Mouse (Mus musculus): ENCODE measurements at regions not wholly inside any gene's neighbourhood (a gene's known extent, or its start where the extent isn't known, plus 50 kb on each side); places are given as distances from the start of the nearest gene placed in this dataset.

DNA sequence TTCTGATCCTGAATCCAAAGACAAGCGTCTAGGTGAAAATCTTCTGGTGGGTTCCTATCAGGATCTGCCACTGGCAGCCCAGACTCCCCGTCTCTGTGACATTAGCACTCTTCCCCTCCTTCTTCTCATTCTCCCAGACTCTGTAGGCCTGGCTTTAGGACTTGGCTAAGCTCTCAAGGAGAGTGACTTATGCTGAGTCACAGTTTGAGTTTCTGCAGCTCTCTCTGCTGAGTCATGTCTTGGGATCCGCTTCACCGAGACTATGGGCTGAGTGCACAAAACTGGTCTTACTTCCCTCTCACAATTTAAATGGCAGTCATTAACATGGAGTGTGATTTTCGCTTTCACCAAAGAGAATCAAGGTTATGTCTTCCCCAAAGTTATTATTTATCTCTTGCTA lies 85.2 kb upstream of the Oxgr1 start:
- Histone ChIP-seq H3K36me3 (ENCODE audit: control insufficient read depth, insufficient read depth, low read length) (no peaks in the 10 kb centered on the region), H3K9ac (ENCODE audit: low read length) (no peak overlapping the region), H3K27ac (ENCODE audit: low read length) (no peak overlapping the region), H3K4me3 (ENCODE audit: low read length) (no peak overlapping the region), H3K4me1 (replicated peaks; ENCODE audit: control insufficient read depth, insufficient read depth, low read length) (no peaks in the 10 kb centered on the region), H3K9me3 (ENCODE audit: control insufficient read depth, low read length) (peaks cover 3% of the 10 kb centered on the region; the same call in 1 of the 2 replicates), H3K4me2 (ENCODE audit: low read depth, low read length) (no peak overlapping the region), H3K27me3 (ENCODE audit: control insufficient read depth, insufficient read depth, low read depth, low read length) (no peaks in the 10 kb centered on the region)
- WGBS, result 66% methylated on average over 5 of the region's 5 CpGs
- ATAC-seq (ENCODE audit: low read depth), result no peak

DNA sequence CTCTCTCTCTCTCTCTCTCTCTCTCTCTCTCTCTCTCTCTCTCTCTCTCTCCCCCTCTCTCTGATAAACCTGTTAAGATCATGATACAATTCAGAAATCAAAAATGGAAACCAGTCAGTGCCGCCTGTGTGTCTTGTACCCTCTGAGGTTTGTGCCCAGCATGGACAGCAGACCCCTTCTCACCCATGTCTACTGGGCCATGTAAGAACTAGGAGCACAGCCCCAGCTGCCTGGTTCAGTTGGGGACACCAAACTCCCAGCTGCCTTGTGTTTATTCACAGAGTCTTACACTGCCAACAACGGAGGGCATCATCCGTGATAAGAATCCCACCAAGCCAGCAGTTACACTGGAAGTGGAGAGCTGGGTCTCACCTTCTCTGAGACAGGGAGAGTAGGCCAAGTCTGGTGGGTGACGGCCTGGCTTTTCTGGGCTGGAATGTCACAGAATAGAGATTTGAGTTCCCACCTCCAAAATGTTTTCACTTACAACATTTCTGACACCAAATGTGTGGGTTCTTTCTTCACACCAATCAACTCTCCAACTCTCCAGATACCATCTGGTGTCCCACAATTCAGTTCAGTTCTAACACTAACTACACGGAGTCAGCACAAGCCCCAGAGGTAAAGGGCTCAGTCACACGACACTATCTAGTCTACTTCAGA lies 92.2 kb upstream of the Oxgr1 start:
- Histone ChIP-seq H3K9ac (ENCODE audit: low read length) (no peak overlapping the region), H3K9me3 (ENCODE audit: control insufficient read depth, low read length) (no peaks in the 10 kb centered on the region), H3K4me2 (ENCODE audit: low read depth, low read length) (no peak overlapping the region), H3K4me1 (replicated peaks; ENCODE audit: control insufficient read depth, insufficient read depth, low read length) (peaks cover 11% of the 10 kb centered on the region), H3K4me3 (ENCODE audit: low read length) (no peak overlapping the region), H3K36me3 (ENCODE audit: control insufficient read depth, insufficient read depth, low read length) (no peaks in the 10 kb centered on the region), H3K27me3 (ENCODE audit: control insufficient read depth, insufficient read depth, low read depth, low read length) (no peaks in the 10 kb centered on the region), H3K27ac (ENCODE audit: low read length) (no peak overlapping the region)
- 72% methylated on average over 6 of the region's 6 CpGs for WGBS
- ATAC-seq (ENCODE audit: low read depth), result no peak

DNA sequence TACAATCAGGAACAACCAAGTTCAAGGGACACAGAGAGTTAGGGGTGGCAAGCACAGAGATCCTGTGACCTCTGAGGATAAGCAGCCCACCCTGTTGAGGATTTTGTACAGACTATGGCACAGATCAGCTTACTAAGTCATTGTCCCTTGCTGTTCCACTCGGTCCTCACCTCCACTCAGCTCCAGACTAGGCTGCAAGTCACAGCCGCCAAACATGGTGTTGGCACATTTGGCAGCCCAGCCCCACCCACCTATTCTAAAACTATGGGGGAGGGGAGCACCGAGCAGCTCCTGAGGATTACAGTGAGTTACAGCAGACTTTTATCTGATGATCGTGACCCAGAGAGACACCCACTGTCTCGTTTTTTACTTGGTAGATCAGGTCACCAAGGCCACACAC lies 93.0 kb upstream of the Oxgr1 start:
- H3K9ac ChIP-seq (ENCODE audit: low read length), result no peak overlapping the region
- H3K4me1 ChIP-seq (replicated peaks; ENCODE audit: control insufficient read depth, insufficient read depth, low read length), result peaks cover 11% of the 10 kb centered on the region
- 42% methylated on average over 5 of the region's 5 CpGs for WGBS
- no peaks in the 10 kb centered on the region for H3K9me3 ChIP-seq (ENCODE audit: control insufficient read depth, low read length)
- no peaks in the 10 kb centered on the region for H3K36me3 ChIP-seq (ENCODE audit: control insufficient read depth, insufficient read depth, low read length)
- ATAC-seq (ENCODE audit: low read depth), result no peak
- H3K27me3 ChIP-seq (ENCODE audit: control insufficient read depth, insufficient read depth, low read depth, low read length), result no peaks in the 10 kb centered on the region
- H3K4me3 ChIP-seq (ENCODE audit: low read length), result no peak overlapping the region
- no peak overlapping the region for H3K4me2 ChIP-seq (ENCODE audit: low read depth, low read length)
- no peak overlapping the region for H3K27ac ChIP-seq (ENCODE audit: low read length)

DNA sequence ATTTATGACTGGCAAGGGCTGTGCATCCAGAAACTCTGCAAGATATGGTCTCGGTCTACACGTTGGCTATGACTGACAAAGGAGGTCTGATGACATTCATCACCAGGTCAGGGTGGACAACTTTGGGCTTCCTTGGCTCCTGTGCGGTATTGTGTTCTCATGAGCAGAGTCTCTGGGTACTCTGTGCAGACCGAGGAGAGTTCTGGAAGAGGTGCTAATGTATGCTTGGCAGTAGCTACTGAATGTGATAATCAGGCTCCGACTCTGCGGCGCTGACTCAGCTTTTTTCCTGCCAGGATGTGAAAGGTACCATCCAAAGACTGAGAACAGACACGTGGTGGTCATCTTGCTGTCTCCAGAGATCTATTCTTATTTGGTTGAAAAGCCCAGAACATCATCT lies 94.5 kb upstream of the Oxgr1 start:
- Histone ChIP-seq H3K27me3 (ENCODE audit: control insufficient read depth, insufficient read depth, low read depth, low read length) (no peaks in the 10 kb centered on the region), H3K4me1 (replicated peaks; ENCODE audit: control insufficient read depth, insufficient read depth, low read length) (peaks cover 11% of the 10 kb centered on the region), H3K9ac (ENCODE audit: low read length) (no peak overlapping the region), H3K36me3 (ENCODE audit: control insufficient read depth, insufficient read depth, low read length) (no peaks in the 10 kb centered on the region), H3K9me3 (ENCODE audit: control insufficient read depth, low read length) (no peaks in the 10 kb centered on the region), H3K27ac (ENCODE audit: low read length) (no peak overlapping the region), H3K4me2 (ENCODE audit: low read depth, low read length) (no peak overlapping the region), H3K4me3 (ENCODE audit: low read length) (no peak overlapping the region)
- 79% methylated on average over 8 of the region's 8 CpGs for WGBS
- no peak for ATAC-seq (ENCODE audit: low read depth)

DNA sequence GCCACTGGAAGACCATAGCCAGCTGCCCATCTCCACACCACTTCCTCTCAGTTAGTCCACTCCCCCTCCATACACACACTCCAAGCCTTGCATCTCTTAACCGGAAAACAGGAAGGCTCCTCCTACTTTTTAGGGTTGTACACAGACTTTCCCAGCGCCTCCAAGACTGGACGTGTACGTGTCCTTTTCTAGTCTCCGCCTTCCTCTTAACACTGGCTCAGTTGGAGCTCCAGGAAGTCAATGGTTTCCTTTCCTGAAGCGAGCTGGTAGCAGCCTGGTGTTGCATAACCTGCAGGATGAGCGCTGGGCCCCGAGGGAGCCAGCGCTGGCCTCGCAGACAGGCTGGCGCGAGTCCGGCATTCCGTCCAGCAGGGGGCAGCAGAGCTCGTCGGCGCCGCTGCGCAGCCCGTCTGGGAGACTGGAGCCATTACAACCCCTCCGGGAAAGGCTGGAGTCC lies 95.5 kb upstream of the Oxgr1 start:
- peak; percentile 98 for ATAC-seq (ENCODE audit: low read depth)
- WGBS, result 2% methylated on average over 21 of the region's 21 CpGs

DNA sequence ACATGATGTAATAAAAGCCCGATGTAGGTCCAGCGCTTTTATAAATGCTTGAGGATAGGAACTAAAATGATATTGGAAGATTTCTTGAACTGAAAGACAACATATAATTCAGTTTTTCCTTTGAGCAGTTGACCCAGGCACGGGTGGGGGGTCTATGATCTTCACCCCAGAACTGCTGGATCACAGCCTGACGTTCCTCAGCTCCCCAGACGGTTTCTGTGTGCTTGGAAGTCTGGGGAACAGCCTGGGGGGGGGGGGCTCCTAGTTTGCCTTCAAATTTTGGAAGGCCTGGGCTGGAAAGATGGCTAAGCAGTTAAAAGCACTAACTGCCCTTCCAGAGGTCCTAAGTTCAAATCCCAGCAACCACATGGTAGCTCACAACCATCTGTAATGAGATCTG lies 96.3 kb upstream of the Oxgr1 start:
- Histone ChIP-seq H3K27ac (ENCODE audit: low read length) (no peak overlapping the region), H3K4me2 (ENCODE audit: low read depth, low read length) (no peak overlapping the region), H3K4me1 (replicated peaks; ENCODE audit: control insufficient read depth, insufficient read depth, low read length) (peaks cover 11% of the 10 kb centered on the region), H3K9me3 (ENCODE audit: control insufficient read depth, low read length) (no peaks in the 10 kb centered on the region), H3K4me3 (ENCODE audit: low read length) (no peak overlapping the region), H3K9ac (ENCODE audit: low read length) (no peak overlapping the region), H3K27me3 (ENCODE audit: control insufficient read depth, insufficient read depth, low read depth, low read length) (no peaks in the 10 kb centered on the region), H3K36me3 (ENCODE audit: control insufficient read depth, insufficient read depth, low read length) (no peaks in the 10 kb centered on the region)
- no peak for ATAC-seq (ENCODE audit: low read depth)
- 61% methylated on average over 5 of the region's 5 CpGs for WGBS

More for the DNA sequence above, 95.5 kb upstream of the Oxgr1 start:
- Histone ChIP-seq H3K36me3 (ENCODE audit: control insufficient read depth, insufficient read depth, low read length) (no peaks in the 10 kb centered on the region), H3K27ac (ENCODE audit: low read length) (peak overlapping the region; percentile 91), H3K4me3 (ENCODE audit: low read length) (peak overlapping the region; percentile 18), H3K4me1 (replicated peaks; ENCODE audit: control insufficient read depth, insufficient read depth, low read length) (peaks cover 11% of the 10 kb centered on the region), H3K9me3 (ENCODE audit: control insufficient read depth, low read length) (no peaks in the 10 kb centered on the region), H3K27me3 (ENCODE audit: control insufficient read depth, insufficient read depth, low read depth, low read length) (no peaks in the 10 kb centered on the region), H3K9ac (ENCODE audit: low read length) (peak overlapping the region; percentile 50), H3K4me2 (ENCODE audit: low read depth, low read length) (peak overlapping the region; percentile 38)

DNA sequence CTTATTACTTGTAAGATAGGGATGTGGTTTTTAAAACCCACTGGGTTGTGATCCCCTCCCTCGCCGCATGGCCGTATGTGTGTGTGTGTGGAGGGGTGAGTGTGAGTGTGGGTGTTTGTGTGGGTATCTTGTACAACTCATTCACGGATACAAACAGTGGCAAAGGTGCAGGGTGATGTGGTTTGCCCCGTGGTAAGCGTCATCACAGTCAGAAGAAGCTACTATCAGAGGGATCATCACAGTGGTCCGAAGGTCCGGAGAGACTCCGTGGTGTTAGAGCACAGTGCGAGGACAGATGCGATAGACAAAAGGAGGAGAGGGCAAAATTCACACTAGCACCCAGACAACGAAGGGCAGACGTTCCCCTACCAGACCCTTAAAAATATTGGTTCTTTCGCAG lies 97.0 kb upstream of the Oxgr1 start:
- ATAC-seq (ENCODE audit: low read depth), result no peak
- Histone ChIP-seq H3K4me2 (ENCODE audit: low read depth, low read length) (no peak overlapping the region), H3K4me3 (ENCODE audit: low read length) (no peak overlapping the region), H3K27ac (ENCODE audit: low read length) (no peak overlapping the region), H3K27me3 (ENCODE audit: control insufficient read depth, insufficient read depth, low read depth, low read length) (no peaks in the 10 kb centered on the region), H3K9me3 (ENCODE audit: control insufficient read depth, low read length) (no peaks in the 10 kb centered on the region), H3K9ac (ENCODE audit: low read length) (no peak overlapping the region), H3K4me1 (replicated peaks; ENCODE audit: control insufficient read depth, insufficient read depth, low read length) (peaks cover 12% of the 10 kb centered on the region), H3K36me3 (ENCODE audit: control insufficient read depth, insufficient read depth, low read length) (no peaks in the 10 kb centered on the region)
- WGBS, result 94% methylated on average over 14 of the region's 14 CpGs

DNA sequence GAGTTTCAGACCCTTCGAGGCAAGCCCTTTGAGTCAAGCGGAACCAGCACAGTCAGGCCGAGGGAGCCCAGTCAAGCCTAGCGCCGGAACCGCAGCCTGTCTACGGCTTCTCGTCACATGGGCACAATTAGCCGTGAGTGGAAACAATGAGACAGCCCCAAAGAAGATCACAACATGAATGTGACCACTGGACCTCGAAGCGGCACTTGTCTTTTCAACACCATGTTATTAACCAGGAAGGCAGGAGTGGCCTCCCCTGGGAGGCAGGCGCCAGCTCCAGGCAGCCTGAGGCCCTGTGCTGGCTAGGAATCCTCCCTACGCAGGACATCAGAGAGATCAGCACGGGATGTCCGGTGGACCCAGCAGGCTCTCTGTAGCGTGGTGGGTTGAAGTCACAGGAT lies 97.4 kb upstream of the Oxgr1 start:
- Histone ChIP-seq H3K9ac (ENCODE audit: low read length) (no peak overlapping the region), H3K27ac (ENCODE audit: low read length) (no peak overlapping the region), H3K4me2 (ENCODE audit: low read depth, low read length) (no peak overlapping the region), H3K4me1 (replicated peaks; ENCODE audit: control insufficient read depth, insufficient read depth, low read length) (peaks cover 13% of the 10 kb centered on the region), H3K36me3 (ENCODE audit: control insufficient read depth, insufficient read depth, low read length) (no peaks in the 10 kb centered on the region), H3K27me3 (ENCODE audit: control insufficient read depth, insufficient read depth, low read depth, low read length) (no peaks in the 10 kb centered on the region), H3K4me3 (ENCODE audit: low read length) (no peak overlapping the region), H3K9me3 (ENCODE audit: control insufficient read depth, low read length) (no peaks in the 10 kb centered on the region)
- 87% methylated on average over 16 of the region's 16 CpGs for WGBS
- ATAC-seq (ENCODE audit: low read depth), result no peak

DNA sequence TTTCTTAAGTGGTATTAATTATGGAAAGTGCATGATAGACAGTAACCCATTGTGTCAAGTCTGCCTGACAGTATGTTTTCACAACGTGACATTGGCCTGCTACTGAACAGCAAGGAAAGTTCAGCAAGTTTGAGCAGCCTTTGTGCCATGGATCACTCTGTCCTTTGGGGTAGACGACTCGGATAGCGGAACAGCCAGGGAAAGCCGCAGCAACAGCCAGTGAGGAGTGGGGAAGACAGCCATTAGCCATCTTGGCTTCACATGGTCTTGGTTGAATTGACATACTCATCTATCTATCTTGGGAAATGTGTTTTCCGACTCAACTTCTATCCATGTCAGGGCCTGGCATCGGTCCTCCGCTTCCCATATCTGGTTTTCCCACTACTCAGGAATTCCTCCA lies 98.0 kb upstream of the Oxgr1 start:
- Histone ChIP-seq H3K9ac (ENCODE audit: low read length) (no peak overlapping the region), H3K4me3 (ENCODE audit: low read length) (no peak overlapping the region), H3K4me2 (ENCODE audit: low read depth, low read length) (no peak overlapping the region), H3K4me1 (replicated peaks; ENCODE audit: control insufficient read depth, insufficient read depth, low read length) (peaks cover 13% of the 10 kb centered on the region), H3K27me3 (ENCODE audit: control insufficient read depth, insufficient read depth, low read depth, low read length) (no peaks in the 10 kb centered on the region), H3K36me3 (ENCODE audit: control insufficient read depth, insufficient read depth, low read length) (no peaks in the 10 kb centered on the region), H3K9me3 (ENCODE audit: control insufficient read depth, low read length) (no peaks in the 10 kb centered on the region), H3K27ac (ENCODE audit: low read length) (no peak overlapping the region)
- ATAC-seq (ENCODE audit: low read depth), result no peak
- 91% methylated on average over 8 of the region's 8 CpGs for WGBS
